Mouse (Mus musculus) lung, embryonic 16.5 days (tissue): Measurements from ENCODE around the gene Capn13. TPM values are rescaled to one million over a fixed set of nuclear protein-coding genes. Genes with fewer than 3 reads are reported as not detected.
"Not testable (repeated sequence)": the region's sequence is repeated elsewhere in the genome, so short reads cannot be mapped to it uniquely, and the experiment has no call there.

Experiments used
- ATAC-seq: fragments of 200-750 bp; cut with Nextera tagmentation; 2 replicates; pipeline ENCODE4 v1.8.0; 2017; ENCODE audit warnings: low read depth, mild to moderate bottlenecking, moderate library complexity
- H3K27ac ChIP-seq: fragments of 300-500 bp; sonication (generic); 2 replicates; pipeline ENCODE4 v1.5.1; 2014; ENCODE audit warnings: mild to moderate bottlenecking, control low read depth, low read length
- H3K27me3 ChIP-seq: fragments of 300-500 bp; sonication (generic); 2 replicates; pipeline ENCODE4 v1.6.1; 2014; ENCODE audit warnings: low read depth, low read length, mixed read lengths; ENCODE audit not compliant: control insufficient read depth, insufficient read depth
- H3K36me3 ChIP-seq: fragments of 300-500 bp; sonication (generic); 2 replicates; pipeline ENCODE4 v1.6.1; 2014; ENCODE audit warnings: low read length; ENCODE audit not compliant: control insufficient read depth, insufficient read depth
- H3K4me1 ChIP-seq: fragments of 300-500 bp; sonication (generic); replicated peaks from 2 replicates; pipeline ENCODE4 v1.6.1; 2014; ENCODE audit warnings: low read length, mixed read lengths; ENCODE audit not compliant: control insufficient read depth, insufficient read depth
- H3K4me2 ChIP-seq: fragments of 300-500 bp; sonication (generic); 2 replicates; pipeline ENCODE4 v1.6.1; 2014; ENCODE audit warnings: low read depth, low read length, control low read depth
- H3K4me3 ChIP-seq: fragments of 300-500 bp; sonication (generic); 2 replicates; pipeline ENCODE4 v1.5.1; 2014; ENCODE audit warnings: mild to moderate bottlenecking, low read length, control low read depth
- H3K9ac ChIP-seq: fragments of 300-500 bp; sonication (generic); 2 replicates; pipeline ENCODE4 v1.6.1; 2014; ENCODE audit warnings: low read length, control low read depth
- H3K9me3 ChIP-seq: fragments of 300-500 bp; sonication (generic); 2 replicates; pipeline ENCODE4 v1.6.1; 2016; ENCODE audit warnings: low read length; ENCODE audit not compliant: control insufficient read depth
- WGBS: fragments of 180-500 bp; shearing (Covaris S2); extraction: QIAGEN DNeasy Blood & Tissue Kit; methylation state at CpG from one replicate; pipeline ENCODE4 v1.1.7; 2014; 5-methylcytosine and 5-hydroxymethylcytosine counted together
- polyA plus RNA-seq: library from polyadenylated mRNA; unstranded; fragments of >200 nt; fragmentation: Nextera tagmentation; extraction: Ambion mirVana; gene quantifications from 2 replicates; pipeline ENCODE4 v1.2.1, GENCODE M21; 2015

Gene Capn13
- polyA plus RNA-seq, 1 experiment from 2014 or later, result not detected

DNA sequence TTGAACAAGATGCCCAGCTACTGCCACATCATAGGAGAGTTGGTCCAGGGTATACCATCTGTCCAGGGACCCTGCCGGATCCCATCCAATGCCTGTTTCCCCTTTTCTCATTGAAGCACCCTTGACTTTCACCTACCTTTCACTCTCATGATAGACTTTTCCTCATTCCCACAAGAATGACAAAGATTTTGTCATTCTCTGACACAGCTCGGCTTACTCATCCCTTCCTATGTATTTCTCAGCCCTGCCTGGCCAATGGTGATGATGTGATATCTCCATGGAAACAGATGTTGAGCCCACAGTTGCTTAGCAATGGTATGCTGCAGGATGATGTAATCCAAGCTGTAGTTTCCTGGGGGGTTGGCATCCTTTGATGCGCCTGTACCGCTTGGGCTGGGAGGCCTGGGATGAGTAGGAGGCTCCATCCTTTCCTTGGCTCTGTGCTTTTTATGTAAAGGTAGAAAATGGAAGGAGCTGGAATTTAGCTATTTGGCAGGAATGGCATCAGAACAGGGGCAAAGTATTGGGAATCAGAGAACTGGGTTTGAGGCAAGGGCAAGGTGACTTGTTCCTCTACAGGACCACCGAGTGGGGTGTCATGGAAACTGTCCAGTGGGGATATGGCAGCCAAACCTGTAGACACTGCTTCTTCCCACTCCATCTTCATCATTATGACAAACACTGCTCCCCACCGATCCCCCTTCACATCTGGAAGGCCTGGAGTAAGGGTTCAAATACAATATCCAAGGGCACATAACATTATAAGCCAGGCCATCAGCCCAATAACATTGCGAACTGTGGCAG is 128.7 kb downstream of the Capn13 start:
- 88% methylated on average over 7 of the region's 7 CpGs for WGBS
- Histone ChIP-seq H3K9ac (no peak overlapping the region), H3K4me2 (no peak overlapping the region), H3K4me1 (no peaks in the 10 kb centered on the region), H3K9me3 (no peaks in the 10 kb centered on the region), H3K4me3 (no peak overlapping the region), H3K27me3 (no peaks in the 10 kb centered on the region), H3K27ac (no peak overlapping the region), H3K36me3 (no peaks in the 10 kb centered on the region)
- no peak for ATAC-seq

DNA sequence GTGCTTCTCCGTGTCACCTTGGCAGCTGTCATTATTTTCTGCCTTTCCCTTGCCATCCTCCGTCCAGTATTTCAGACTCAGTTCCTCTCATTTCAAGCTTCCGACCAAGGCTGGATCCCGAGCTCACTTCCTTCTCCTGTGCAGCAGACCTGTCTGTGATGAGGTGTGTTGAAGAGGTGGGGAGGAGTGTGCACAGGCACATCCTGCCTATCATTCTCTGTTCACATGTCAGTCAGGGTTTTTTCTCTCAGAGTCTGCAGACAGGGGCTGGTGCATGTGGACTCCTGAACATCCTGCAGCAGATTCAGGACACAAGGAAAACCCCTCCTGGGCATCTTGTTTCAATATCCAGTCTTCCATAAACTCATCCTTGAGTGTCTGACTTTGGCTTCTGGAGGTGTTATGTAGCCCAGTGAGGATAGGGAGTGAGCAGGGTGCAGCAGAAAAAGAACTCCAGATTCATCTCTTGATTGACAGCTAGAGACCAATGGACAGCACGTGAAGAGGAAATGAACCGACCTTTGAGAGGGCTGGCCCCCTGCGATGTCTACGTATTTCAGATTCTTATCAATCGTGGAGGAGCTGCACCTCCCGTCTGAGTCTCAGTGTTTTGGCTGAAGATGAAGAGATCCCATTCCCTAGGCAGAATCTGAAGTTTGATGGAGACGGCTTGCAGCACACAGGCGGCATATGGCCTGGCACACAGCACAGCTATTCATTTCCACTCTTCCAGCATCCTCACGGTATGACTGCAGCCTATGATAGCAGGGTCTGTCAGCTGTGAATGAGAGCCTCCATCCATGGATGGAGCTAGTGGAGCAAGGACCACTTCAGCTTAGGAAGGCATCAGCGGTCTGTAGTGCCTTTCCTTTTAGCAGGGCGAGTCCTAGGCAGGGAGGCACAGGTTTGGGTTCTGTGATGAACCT is 129.5 kb downstream of the Capn13 start:
- H3K36me3 ChIP-seq, result no peaks in the 10 kb centered on the region
- no peak overlapping the region for H3K27ac ChIP-seq
- no peaks in the 10 kb centered on the region for H3K9me3 ChIP-seq
- 55% methylated on average over 15 of the region's 15 CpGs for WGBS
- H3K4me2 ChIP-seq, result no peak overlapping the region
- H3K27me3 ChIP-seq, result no peaks in the 10 kb centered on the region
- no peak overlapping the region for H3K4me3 ChIP-seq
- H3K9ac ChIP-seq, result no peak overlapping the region
- ATAC-seq, result no peak
- H3K4me1 ChIP-seq, result no peaks in the 10 kb centered on the region

DNA sequence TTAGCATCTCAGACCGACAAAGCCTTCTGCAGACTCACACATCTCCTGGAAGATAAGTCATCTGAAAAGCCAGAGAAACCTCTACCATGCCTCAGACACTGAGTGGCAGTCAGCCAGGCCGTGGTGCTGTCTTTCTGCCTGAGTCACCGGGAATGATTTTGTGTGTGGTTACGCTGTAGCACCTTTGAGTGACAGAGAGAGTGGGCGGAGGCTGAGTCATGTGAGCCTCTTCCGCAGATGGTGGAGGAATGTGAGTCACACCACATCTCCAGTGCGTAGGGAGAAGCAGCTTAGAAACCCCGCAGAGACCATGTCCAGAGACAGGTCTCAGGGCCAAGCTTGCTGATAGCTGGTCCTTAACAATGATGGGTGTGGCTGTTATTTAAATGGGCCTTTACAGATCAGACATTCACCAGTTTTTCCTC is 137.6 kb downstream of the Capn13 start:
- 62% methylated on average over 8 of the region's 8 CpGs for WGBS
- Histone ChIP-seq H3K9ac (no peak overlapping the region), H3K36me3 (no peaks in the 10 kb centered on the region), H3K9me3 (no peaks in the 10 kb centered on the region), H3K4me2 (no peak overlapping the region), H3K27ac (no peak overlapping the region), H3K27me3 (no peaks in the 10 kb centered on the region), H3K4me3 (no peak overlapping the region), H3K4me1 (no peaks in the 10 kb centered on the region)
- 0 out of 2 replicates have a peak, but pooled peaks have one; percentile 23 for ATAC-seq

DNA sequence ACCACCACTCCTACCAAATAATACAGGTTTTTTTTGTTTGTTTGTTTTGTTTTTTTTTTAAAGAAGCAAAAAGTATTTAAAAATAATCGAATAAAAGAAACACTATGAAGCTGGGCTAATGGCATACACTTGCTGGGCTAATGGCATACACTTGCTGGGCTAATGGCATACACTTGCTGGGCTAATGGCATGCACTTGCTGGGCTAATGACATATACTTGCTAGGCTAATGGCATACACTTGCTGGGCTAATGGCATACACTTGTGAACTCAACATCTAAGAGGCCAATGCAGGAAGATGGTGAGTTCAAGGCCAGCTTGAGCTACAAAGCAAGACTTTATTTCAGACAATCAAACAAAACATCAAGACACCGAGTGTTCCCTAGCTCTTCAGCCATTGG is 138.1 kb downstream of the Capn13 start:
- no peak for ATAC-seq
- 84% methylated on average over 2 of the region's 2 CpGs for WGBS
- H3K27me3 ChIP-seq, result no peaks in the 10 kb centered on the region
- H3K36me3 ChIP-seq, result no peaks in the 10 kb centered on the region
- no peak overlapping the region for H3K9ac ChIP-seq
- no peak overlapping the region for H3K4me2 ChIP-seq
- H3K4me1 ChIP-seq, result no peaks in the 10 kb centered on the region
- H3K27ac ChIP-seq, result no peak overlapping the region
- H3K4me3 ChIP-seq, result no peak overlapping the region
- no peaks in the 10 kb centered on the region for H3K9me3 ChIP-seq

- H3K4me3 ChIP-seq, H3K27me3 ChIP-seq, H3K9ac ChIP-seq, H3K4me1 ChIP-seq, H3K9me3 ChIP-seq, H3K4me2 ChIP-seq, H3K36me3 ChIP-seq, H3K27ac ChIP-seq, ATAC-seq: not testable (repeated sequence)
- 82% methylated on average over 5 of the region's 5 CpGs for WGBS
Measured at GRCm38 (mm10) chr17:73259258-73259657, 141.4 kb downstream of the Capn13 start.

- Histone ChIP-seq H3K27ac (no peak overlapping the region), H3K36me3 (no peaks in the 10 kb centered on the region), H3K27me3 (no peaks in the 10 kb centered on the region), H3K4me3 (no peak overlapping the region), H3K4me2 (no peak overlapping the region), H3K9me3 (no peaks in the 10 kb centered on the region), H3K9ac (no peak overlapping the region), H3K4me1 (no peaks in the 10 kb centered on the region)
- WGBS, result 30% methylated on average over 12 of the region's 12 CpGs
- ATAC-seq, result no peak
Measured at GRCm38 (mm10) chr17:73258620-73259019, 142.0 kb downstream of the Capn13 start.
